Mouse (Mus musculus): Measurements from ENCODE around the gene Gnat1. TPM values are rescaled to one million over a fixed set of nuclear protein-coding genes. Genes with fewer than 3 reads are reported as not detected.

Gene Gnat1
- polyA plus RNA-seq, 1 experiment from 2014 or later = 1.3 TPM

- H3K27me3 ChIP-seq (replicated peaks; ENCODE audit: control insufficient read depth, insufficient read depth, low read length) = no peaks in the 10 kb centered on the region
- peak overlapping the region; percentile 90 for H3K27ac ChIP-seq (ENCODE audit: low read depth, low read length)
- peak overlapping the region; percentile 92 for H3K9ac ChIP-seq (ENCODE audit: low read depth, low read length)
- ATAC-seq = no peak
- no peaks in the 10 kb centered on the region for H3K36me3 ChIP-seq (ENCODE audit: control insufficient read depth, insufficient read depth, low read length)
- no peaks in the 10 kb centered on the region for H3K9me3 ChIP-seq (ENCODE audit: control insufficient read depth, low read length)
- H3K4me1 ChIP-seq (ENCODE audit: control insufficient read depth, insufficient read depth, low read depth, low read length) = peaks cover 54% of the 10 kb centered on the region
- 1% methylated on average over 35 of the region's 35 CpGs for WGBS
- peak overlapping the region; percentile 79 for H3K4me2 ChIP-seq (ENCODE audit: low read length)
- peak overlapping the region; percentile 82 for H3K4me3 ChIP-seq (ENCODE audit: low read length)
These were observed 44.9 kb downstream of the Gnat1 start for GRCm38 (mm10) chr9:107634406-107635278.

GRCm38 (mm10) chr9:107633661-107634405 lies 45.7 kb downstream of the Gnat1 start:
- peak overlapping the region; percentile 82 for H3K4me3 ChIP-seq (ENCODE audit: low read length)
- WGBS = 1% methylated on average over 15 of the region's 15 CpGs
- H3K27ac ChIP-seq (ENCODE audit: low read depth, low read length) = peak overlapping the region; percentile 90
- H3K36me3 ChIP-seq (ENCODE audit: control insufficient read depth, insufficient read depth, low read length) = no peaks in the 10 kb centered on the region
- H3K9ac ChIP-seq (ENCODE audit: low read depth, low read length) = peak overlapping the region; percentile 92
- peak overlapping the region; percentile 79 for H3K4me2 ChIP-seq (ENCODE audit: low read length)
- peaks cover 62% of the 10 kb centered on the region for H3K4me1 ChIP-seq (ENCODE audit: control insufficient read depth, insufficient read depth, low read depth, low read length)
- no peaks in the 10 kb centered on the region for H3K9me3 ChIP-seq (ENCODE audit: control insufficient read depth, low read length)
- ATAC-seq = no peak
- H3K27me3 ChIP-seq (replicated peaks; ENCODE audit: control insufficient read depth, insufficient read depth, low read length) = no peaks in the 10 kb centered on the region

- Histone ChIP-seq H3K27me3 (replicated peaks; ENCODE audit: control insufficient read depth, insufficient read depth, low read length) (no peaks in the 10 kb centered on the region), H3K9ac (ENCODE audit: low read depth, low read length) (peak overlapping the region; percentile 92), H3K36me3 (ENCODE audit: control insufficient read depth, insufficient read depth, low read length) (no peaks in the 10 kb centered on the region), H3K27ac (ENCODE audit: low read depth, low read length) (peak overlapping the region; percentile 90), H3K9me3 (ENCODE audit: control insufficient read depth, low read length) (no peaks in the 10 kb centered on the region), H3K4me2 (ENCODE audit: low read length) (peak overlapping the region; percentile 79), H3K4me1 (ENCODE audit: control insufficient read depth, insufficient read depth, low read depth, low read length) (peaks cover 69% of the 10 kb centered on the region), H3K4me3 (ENCODE audit: low read length) (peak overlapping the region; percentile 82)
- WGBS = 1% methylated on average over 32 of the region's 33 CpGs
- peak; percentile 3; the same call in 1 of the 2 replicates for ATAC-seq
These were observed 46.3 kb downstream of the Gnat1 start for GRCm38 (mm10) chr9:107633091-107633660.

GRCm38 (mm10) chr9:107632478-107632877 lies 47.0 kb downstream of the Gnat1 start:
- peaks cover 74% of the 10 kb centered on the region for H3K4me1 ChIP-seq (ENCODE audit: control insufficient read depth, insufficient read depth, low read depth, low read length)
- no peaks in the 10 kb centered on the region for H3K36me3 ChIP-seq (ENCODE audit: control insufficient read depth, insufficient read depth, low read length)
- WGBS = 13% methylated on average over 6 of the region's 6 CpGs
- H3K9me3 ChIP-seq (ENCODE audit: control insufficient read depth, low read length) = no peaks in the 10 kb centered on the region
- H3K27me3 ChIP-seq (replicated peaks; ENCODE audit: control insufficient read depth, insufficient read depth, low read length) = no peaks in the 10 kb centered on the region
- peak overlapping the region; percentile 90 for H3K27ac ChIP-seq (ENCODE audit: low read depth, low read length)
- no peak for ATAC-seq
- peak overlapping the region; percentile 92 for H3K9ac ChIP-seq (ENCODE audit: low read depth, low read length)
- H3K4me3 ChIP-seq (ENCODE audit: low read length) = peak overlapping the region; percentile 82
- H3K4me2 ChIP-seq (ENCODE audit: low read length) = peak overlapping the region; percentile 79

- WGBS = 60% methylated on average over 8 of the region's 8 CpGs
- no peaks in the 10 kb centered on the region for H3K36me3 ChIP-seq (ENCODE audit: control insufficient read depth, insufficient read depth, low read length)
- H3K4me1 ChIP-seq (ENCODE audit: control insufficient read depth, insufficient read depth, low read depth, low read length) = peaks cover 74% of the 10 kb centered on the region
- H3K9ac ChIP-seq (ENCODE audit: low read depth, low read length) = peak overlapping the region; percentile 92; the same call in 1 of the 2 replicates
- no peak overlapping the region; the same call in 1 of the 2 replicates for H3K4me3 ChIP-seq (ENCODE audit: low read length)
- no peaks in the 10 kb centered on the region for H3K9me3 ChIP-seq (ENCODE audit: control insufficient read depth, low read length)
- H3K27me3 ChIP-seq (replicated peaks; ENCODE audit: control insufficient read depth, insufficient read depth, low read length) = no peaks in the 10 kb centered on the region
- peak overlapping the region; percentile 79 for H3K4me2 ChIP-seq (ENCODE audit: low read length)
- ATAC-seq = no peak
- peak overlapping the region; percentile 90 for H3K27ac ChIP-seq (ENCODE audit: low read depth, low read length)
These were observed 47.7 kb downstream of the Gnat1 start for GRCm38 (mm10) chr9:107631861-107632260.

GRCm38 (mm10) chr9:107631311-107631826 lies 48.1 kb downstream of the Gnat1 start:
- Histone ChIP-seq H3K4me2 (ENCODE audit: low read length) (peak overlapping the region; percentile 79), H3K4me1 (ENCODE audit: control insufficient read depth, insufficient read depth, low read depth, low read length) (peaks cover 76% of the 10 kb centered on the region), H3K9me3 (ENCODE audit: control insufficient read depth, low read length) (no peaks in the 10 kb centered on the region), H3K27me3 (replicated peaks; ENCODE audit: control insufficient read depth, insufficient read depth, low read length) (no peaks in the 10 kb centered on the region), H3K27ac (ENCODE audit: low read depth, low read length) (peak overlapping the region; percentile 90), H3K4me3 (ENCODE audit: low read length) (no peak overlapping the region), H3K9ac (ENCODE audit: low read depth, low read length) (no peak overlapping the region), H3K36me3 (ENCODE audit: control insufficient read depth, insufficient read depth, low read length) (no peaks in the 10 kb centered on the region)
- ATAC-seq = no peak
- WGBS = 27% methylated on average over 9 of the region's 9 CpGs

- Histone ChIP-seq H3K36me3 (ENCODE audit: control insufficient read depth, insufficient read depth, low read length) (no peaks in the 10 kb centered on the region), H3K4me2 (ENCODE audit: low read length) (peak overlapping the region; percentile 46), H3K27me3 (replicated peaks; ENCODE audit: control insufficient read depth, insufficient read depth, low read length) (no peaks in the 10 kb centered on the region), H3K9ac (ENCODE audit: low read depth, low read length) (peak overlapping the region; percentile 39), H3K9me3 (ENCODE audit: control insufficient read depth, low read length) (no peaks in the 10 kb centered on the region), H3K4me1 (ENCODE audit: control insufficient read depth, insufficient read depth, low read depth, low read length) (peaks cover 79% of the 10 kb centered on the region), H3K4me3 (ENCODE audit: low read length) (0 out of 2 replicates have a peak overlapping the region, but pooled peaks have one; percentile 4), H3K27ac (ENCODE audit: low read depth, low read length) (peak overlapping the region; percentile 90)
- peak; percentile 35 for ATAC-seq
- WGBS = 5% methylated on average over 4 of the region's 4 CpGs
These were observed 48.9 kb downstream of the Gnat1 start for GRCm38 (mm10) chr9:107630576-107630975.

GRCm38 (mm10) chr9:107629901-107630425 lies 49.5 kb downstream of the Gnat1 start:
- Histone ChIP-seq H3K36me3 (ENCODE audit: control insufficient read depth, insufficient read depth, low read length) (no peaks in the 10 kb centered on the region), H3K27me3 (replicated peaks; ENCODE audit: control insufficient read depth, insufficient read depth, low read length) (no peaks in the 10 kb centered on the region), H3K9ac (ENCODE audit: low read depth, low read length) (peak overlapping the region; percentile 52), H3K27ac (ENCODE audit: low read depth, low read length) (peak overlapping the region; percentile 90), H3K4me1 (ENCODE audit: control insufficient read depth, insufficient read depth, low read depth, low read length) (peaks cover 80% of the 10 kb centered on the region), H3K9me3 (ENCODE audit: control insufficient read depth, low read length) (no peaks in the 10 kb centered on the region), H3K4me3 (ENCODE audit: low read length) (0 out of 2 replicates have a peak overlapping the region, but pooled peaks have one; percentile 4), H3K4me2 (ENCODE audit: low read length) (peak overlapping the region; percentile 46)
- ATAC-seq = peak; percentile 32
- 8% methylated on average over 14 of the region's 14 CpGs for WGBS
